12 mouse cellular contexts compared by ENCODE assay signal in genomic region chr7:111637866-111638448, GRCm38 (mm10).
"Had no signal": no experiment of that assay in that cellular context is flagged by ENCODE, and none has a peak within 500 bp of the region (broad histone marks: within the 10 kb centered on the region; RNA-seq: fewer than 3 reads in every experiment).

No protein-coding gene starts in this region.

- H3K27ac ChIP-seq: kidney, embryonic 15.5 days; limb, embryonic 15.5 days; liver, embryonic 12.5 days; lung, embryonic 15.5 days; midbrain, embryonic 12.5 days; neural tube, embryonic 12.5 days; stomach, postnatal 0 days had no signal

- H3K4me1 ChIP-seq: limb, embryonic 15.5 days; liver, embryonic 12.5 days; midbrain, embryonic 12.5 days; neural tube, embryonic 12.5 days had no signal

- DNase-seq: kidney, adult 2 months; kidney, postnatal 36 days; layer of hippocampus, adult 9-11 months; layer of hippocampus, postnatal 36 days had no signal

- H3K9me3 ChIP-seq: kidney, embryonic 15.5 days; limb, embryonic 15.5 days; liver, embryonic 12.5 days; lung, embryonic 15.5 days; midbrain, embryonic 12.5 days; neural tube, embryonic 12.5 days had no signal

- H3K4me2 ChIP-seq: kidney, embryonic 15.5 days; limb, embryonic 15.5 days; liver, embryonic 12.5 days; lung, embryonic 15.5 days; midbrain, embryonic 12.5 days; neural tube, embryonic 12.5 days had no signal

- H3K36me3 ChIP-seq: kidney, embryonic 15.5 days; limb, embryonic 15.5 days; liver, embryonic 12.5 days; lung, embryonic 15.5 days; midbrain, embryonic 12.5 days; neural tube, embryonic 12.5 days had no signal

- H3K9ac ChIP-seq: kidney, embryonic 15.5 days; limb, embryonic 15.5 days; liver, embryonic 12.5 days; lung, embryonic 15.5 days; midbrain, embryonic 12.5 days; neural tube, embryonic 12.5 days had no signal

- ATAC-seq: liver, embryonic 12.5 days had no signal

- H3K27me3 ChIP-seq: kidney, embryonic 15.5 days; limb, embryonic 15.5 days; liver, embryonic 12.5 days; lung, embryonic 15.5 days; neural tube, embryonic 12.5 days had no signal

- H3K4me3 ChIP-seq: kidney, embryonic 15.5 days; limb, embryonic 15.5 days; liver, embryonic 12.5 days; lung, embryonic 15.5 days; midbrain, embryonic 12.5 days; myocyte; neural tube, embryonic 12.5 days had no signal
